Mouse (Mus musculus) thymus, postnatal 14 days (tissue): ENCODE data around the gene Coq10a.

Source experiments
- DNase-seq: peaks from one replicate; pipeline ENCODE4 v3.0.0; 2021

The Coq10a gene

GRCm38 (mm10) chr10:128368402-128369217, at the start of gene Coq10a:
Coq10a (minus strand) TSS chr10:128368997.
- peak; percentile 94 for DNase-seq

GRCm38 (mm10) chr10:128414848-128415247, 46.1 kb upstream of the Coq10a start:
- DNase-seq: no peak

GRCm38 (mm10) chr10:128413076-128413475, 44.3 kb upstream of the Coq10a start:
- no peak for DNase-seq

- no peak for DNase-seq
These were observed 43.8 kb upstream of the Coq10a start for GRCm38 (mm10) chr10:128412558-128412957.

- DNase-seq: peak; percentile 30
These were observed 43.2 kb upstream of the Coq10a start for GRCm38 (mm10) chr10:128412055-128412381.

- DNase-seq: peak; percentile 98
These were observed 42.6 kb upstream of the Coq10a start, which contains the start of the genes Nabp2 and Rnf41 for GRCm38 (mm10) chr10:128411211-128412054. Nabp2 (minus strand) TSS chr10:128411492. Rnf41 (plus strand) TSS chr10:128411657.

- DNase-seq: peak; percentile 22
These were observed 41.7 kb upstream of the Coq10a start for GRCm38 (mm10) chr10:128410560-128410845.

- DNase-seq: peak; percentile 97
These were observed 41.1 kb upstream of the Coq10a start for GRCm38 (mm10) chr10:128409692-128410559.

GRCm38 (mm10) chr10:128408591-128409535, 40.1 kb upstream of the Coq10a start:
- peak; percentile 59 for DNase-seq

- no peak for DNase-seq
These were observed 35.1 kb upstream of the Coq10a start for GRCm38 (mm10) chr10:128403931-128404330.

GRCm38 (mm10) chr10:128401638-128402037, 32.8 kb upstream of the Coq10a start:
- no peak for DNase-seq

- no peak for DNase-seq
These were observed 32.3 kb upstream of the Coq10a start, which contains the start of gene Slc39a5 for GRCm38 (mm10) chr10:128401056-128401455. Slc39a5 (minus strand) TSS chr10:128401229.

- no peak for DNase-seq
These were observed 31.5 kb upstream of the Coq10a start for GRCm38 (mm10) chr10:128400338-128400737.

GRCm38 (mm10) chr10:128397466-128397865, 28.7 kb upstream of the Coq10a start:
- no peak for DNase-seq

- DNase-seq: no peak
These were observed 28.0 kb upstream of the Coq10a start for GRCm38 (mm10) chr10:128396716-128397264.

GRCm38 (mm10) chr10:128396017-128396673, 27.3 kb upstream of the Coq10a start:
- no peak for DNase-seq

- no peak for DNase-seq
These were observed 23.1 kb upstream of the Coq10a start for GRCm38 (mm10) chr10:128391850-128392249.

GRCm38 (mm10) chr10:128390366-128390765, 21.6 kb upstream of the Coq10a start:
- DNase-seq: no peak

- no peak for DNase-seq
These were observed 20.8 kb upstream of the Coq10a start for GRCm38 (mm10) chr10:128389570-128389969.

GRCm38 (mm10) chr10:128388941-128389340, 20.1 kb upstream of the Coq10a start:
- no peak for DNase-seq

- DNase-seq: no peak
These were observed 17.1 kb upstream of the Coq10a start for GRCm38 (mm10) chr10:128385902-128386301.
